Comparison of ENCODE assay signal across 17 mouse cellular contexts in the genomic region with DNA sequence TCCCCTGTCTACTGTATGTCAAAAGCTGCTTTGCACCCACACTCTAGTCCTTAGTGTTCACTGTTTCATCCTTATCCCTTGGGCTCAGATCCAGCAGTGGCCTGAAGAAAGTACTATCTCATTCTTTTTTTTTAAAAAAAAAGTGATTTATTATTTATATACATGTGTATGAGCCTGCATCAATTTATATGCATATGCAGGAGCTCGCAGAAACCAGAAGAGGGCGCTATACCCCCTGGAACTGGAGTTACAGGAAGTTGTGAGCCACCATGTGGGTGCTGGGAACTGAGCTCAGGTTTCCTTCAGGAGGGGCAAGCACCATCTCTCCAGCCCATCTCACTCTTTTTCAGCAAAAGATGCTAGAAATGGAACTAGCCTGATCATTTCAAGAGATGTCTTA.
DNase-seq lines count a peak whose midpoint lies in the region; TF ChIP-seq lines count a peak whose summit lies in the region.
"Had no signal": no experiment of that assay in that cellular context is flagged by ENCODE, and none has a peak within 500 bp of the region (broad histone marks: within the 10 kb centered on the region; RNA-seq: fewer than 3 reads in every experiment).

No protein-coding gene starts in this region.

- H3K36me3 ChIP-seq in CH12.LX (replicated peaks in 1 of 2; ENCODE audit: control insufficient read depth in 1 of 2, insufficient read depth in 1 of 2, low read length in 1 of 2) = no peaks in the 10 kb centered on the region
- H3K36me3 ChIP-seq: heart, embryonic 15.5 days; hindbrain, embryonic 10.5 days; limb, embryonic 10.5 days; lung, embryonic 15.5 days had no signal

- no peak overlapping the region for H3K27ac ChIP-seq in layer of hippocampus, adult 2 months
- H3K27ac ChIP-seq in CH12.LX (ENCODE audit: insufficient read depth, low read depth) = no peak overlapping the region
- H3K27ac ChIP-seq: heart, embryonic 15.5 days; hindbrain, embryonic 10.5 days; limb, embryonic 10.5 days; lung, embryonic 15.5 days had no signal

- DNase-seq in layer of hippocampus, adult 2 months (ENCODE audit: low spot score in 2 of 2) = no peak
- no peak for DNase-seq in layer of hippocampus, postnatal 10 days (ENCODE audit: low spot score in 2 of 2)
- DNase-seq in CH12.LX (ENCODE audit: extremely low read depth) (no peak), ES-CJ7 (ENCODE audit: low read depth, low spot score) (peak; percentile 39)
- DNase-seq in naive thymus-derived CD4-positive, alpha-beta T cell, adult 2 months (ENCODE audit: low read depth) = peak; percentile 29
- no peak for DNase-seq in frontal cortex, postnatal 10 days (ENCODE audit: low spot score in 2 of 2)
- no peak for DNase-seq in embryo, embryonic 10.5 days (ENCODE audit: low spot score)
- DNase-seq: adrenal gland, postnatal 14 days; cerebellum, adult 18-20 months; cerebellum, postnatal 36 days; thymus, adult 18-20 months had no signal

- no peak for TF ChIP-seq RAD21 in CH12.LX (IDR thresholded peaks at IDR 0.05; ENCODE audit: low read depth, low read length)

- H3K4me2 ChIP-seq in CH12.LX (ENCODE audit: insufficient read depth, low read depth, poor library complexity, severe bottlenecking) = no peak overlapping the region
- H3K4me2 ChIP-seq: heart, embryonic 15.5 days; liver, embryonic 11.5 days; lung, embryonic 15.5 days had no signal

- TF ChIP-seq POLR2A in CH12.LX (IDR thresholded peaks at IDR 0.05; ENCODE audit: low read depth, low read length) = no peak

- H3K9ac ChIP-seq in CH12.LX (ENCODE audit: insufficient read depth, low read depth) = no peak overlapping the region
- H3K9ac ChIP-seq: heart, embryonic 15.5 days; lung, embryonic 15.5 days had no signal

- no peaks in the 10 kb centered on the region for H3K79me2 ChIP-seq in CH12.LX (replicated peaks; ENCODE audit: control insufficient read depth, extremely low read depth, insufficient read depth, poor library complexity, severe bottlenecking)

- no peak overlapping the region for H3K4me3 ChIP-seq in layer of hippocampus, adult 2 months
- H3K4me3 ChIP-seq in CH12.LX (replicated peaks in 1 of 3; ENCODE audit: low read depth in 2 of 3, low read length in 2 of 3, poor library complexity in 1 of 3) = no peak overlapping the region
- H3K4me3 ChIP-seq: erythroblast, embryonic 14.5 days; heart, embryonic 15.5 days; hindbrain, embryonic 10.5 days; limb, embryonic 10.5 days; lung, embryonic 15.5 days had no signal

- in situ Hi-C loops in CH12.LX (cut with MboI; ENCODE audit: low pct_ligation_motif_present, low pct_unique_long_range_greater_than_20kb, low sequenced_read_pairs) = loop anchor here (25.0 kb wide), 1 partner anchor 222 kb away; a partner anchor contains a TSS

- no peaks in the 10 kb centered on the region for H3K9me3 ChIP-seq in CH12.LX (replicated peaks; ENCODE audit: low read length)
- H3K9me3 ChIP-seq: heart, embryonic 15.5 days; hindbrain, embryonic 10.5 days; limb, embryonic 10.5 days; lung, embryonic 15.5 days had no signal

- dilution Hi-C loops in CH12.LX (cut with MboI; ENCODE audit: extremely low pct_ligation_motif_present, extremely low pct_unique_long_range_greater_than_20kb, low sequenced_read_pairs) = no loop called here

- H3K4me1 ChIP-seq in CH12.LX (ENCODE audit: control insufficient read depth in 1 of 2, insufficient read depth in 2 of 2) = no peaks in the 10 kb centered on the region
- H3K4me1 ChIP-seq: heart, embryonic 15.5 days; hindbrain, embryonic 10.5 days had no signal

- TF ChIP-seq CTCF in layer of hippocampus, adult 2 months (conservative IDR thresholded peaks at IDR 0.05) = peak; percentile 39
- TF ChIP-seq CTCF in CH12.LX (conservative IDR thresholded peaks at IDR 0.05 in 1 of 2, IDR thresholded peaks at IDR 0.05 in 1 of 2; ENCODE audit: low read depth in 2 of 2, low read length in 2 of 2) = peak; percentile 24 to 34; a peak in 2 of 4 replicates

- peaks cover 39% of the 10 kb centered on the region for H3K27me3 ChIP-seq in CH12.LX (replicated peaks)

- TF ChIP-seq EP300 in CH12.LX (IDR thresholded peaks at IDR 0.05; ENCODE audit: low read length) = no peak

TF ChIP-seq in CH12.LX, 34 proteins besides CTCF, POLR2A, EP300 and RAD21:
- TF ChIP-seq ZC3H11A (IDR thresholded peaks at IDR 0.05; ENCODE audit: low read depth, low read length) (no peak), MXI1 (IDR thresholded peaks at IDR 0.05; ENCODE audit: low read depth, low read length) (no peak)

Comparison
In these comparisons a context has a peak if more than half of its experiments do, and no peak if none do; other contexts are left out.
1. DNase-seq: peak in ES-CJ7 (single experiment) and naive thymus-derived CD4-positive, alpha-beta T cell, adult 2 months (single experiment); none in layer of hippocampus, adult 2 months (0 of 2), layer of hippocampus, postnatal 10 days (0 of 2), CH12.LX (single experiment), frontal cortex, postnatal 10 days (0 of 2) and embryo, embryonic 10.5 days (single experiment).